Mouse (Mus musculus) fibroblast of lung, adult 2 months (primary cell): ENCODE data around the gene Hecw2.
A peak's percentile ranks its signal among the peaks of the same experiment; 100 is the strongest.

Source experiments
- DNase-seq: peaks from one replicate; pipeline ENCODE4 v3.0.0-alpha.2; 2011; ENCODE audit warnings: low read depth

Gene Hecw2

GRCm38 (mm10) chr1:54194954-54195305, at the start of gene Hecw2:
Hecw2 (minus strand) TSS chr1:54195168.
- no peak for DNase-seq

- DNase-seq, result no peak
These were observed 47.8 kb upstream of the Hecw2 start for GRCm38 (mm10) chr1:54242722-54243121.

- DNase-seq, result no peak
These were observed 25.3 kb upstream of the Hecw2 start for GRCm38 (mm10) chr1:54220273-54220672.

GRCm38 (mm10) chr1:54194183-54194953, 600 bp downstream of the Hecw2 start:
- no peak for DNase-seq

GRCm38 (mm10) chr1:54193191-54193770, 1.7 kb downstream of the Hecw2 start:
- no peak for DNase-seq

- peak; percentile 23 for DNase-seq
These were observed 7.4 kb downstream of the Hecw2 start for GRCm38 (mm10) chr1:54187579-54187978.

- DNase-seq, result no peak
These were observed 8.6 kb downstream of the Hecw2 start for GRCm38 (mm10) chr1:54186347-54186746.

GRCm38 (mm10) chr1:54180663-54181062, 14.3 kb downstream of the Hecw2 start:
- DNase-seq, result no peak

- DNase-seq, result no peak
These were observed 15.8 kb downstream of the Hecw2 start for GRCm38 (mm10) chr1:54179179-54179578.

- DNase-seq, result no peak
These were observed 18.4 kb downstream of the Hecw2 start for GRCm38 (mm10) chr1:54176592-54176991.

- no peak for DNase-seq
These were observed 27.0 kb downstream of the Hecw2 start for GRCm38 (mm10) chr1:54168014-54168413.

- no peak for DNase-seq
These were observed 35.4 kb downstream of the Hecw2 start for GRCm38 (mm10) chr1:54159531-54159930.

GRCm38 (mm10) chr1:54153216-54153786, 41.7 kb downstream of the Hecw2 start:
- DNase-seq, result no peak

- no peak for DNase-seq
These were observed 49.9 kb downstream of the Hecw2 start for GRCm38 (mm10) chr1:54145106-54145505.

- no peak for DNase-seq
These were observed 61.0 kb downstream of the Hecw2 start for GRCm38 (mm10) chr1:54133802-54134436.

GRCm38 (mm10) chr1:54128714-54129431, 66.1 kb downstream of the Hecw2 start:
- peak; percentile 69 for DNase-seq

GRCm38 (mm10) chr1:54126991-54127742, 67.8 kb downstream of the Hecw2 start:
- DNase-seq, result no peak

GRCm38 (mm10) chr1:54122551-54122950, 72.4 kb downstream of the Hecw2 start:
- DNase-seq, result no peak

- DNase-seq, result no peak
These were observed 73.8 kb downstream of the Hecw2 start for GRCm38 (mm10) chr1:54121071-54121730.

GRCm38 (mm10) chr1:54119638-54120320, 75.2 kb downstream of the Hecw2 start:
- no peak for DNase-seq
